Mouse (Mus musculus): Measurements from ENCODE around the gene Hoxd4.

- TF ChIP-seq POLR2A (IDR thresholded peaks at IDR 0.05; ENCODE audit: low read depth, low read length) (no peak), CTCF (conservative IDR thresholded peaks at IDR 0.05; ENCODE audit: insufficient read depth, insufficient read length, low read depth, low read length) (peak; percentile 89)
Measured at GRCm38 (mm10) chr2:74701949-74702819, 9.5 kb upstream of the Hoxd4 start.
